Mouse (Mus musculus): Measurements from ENCODE around the gene 2300009A05Rik.

DNA sequence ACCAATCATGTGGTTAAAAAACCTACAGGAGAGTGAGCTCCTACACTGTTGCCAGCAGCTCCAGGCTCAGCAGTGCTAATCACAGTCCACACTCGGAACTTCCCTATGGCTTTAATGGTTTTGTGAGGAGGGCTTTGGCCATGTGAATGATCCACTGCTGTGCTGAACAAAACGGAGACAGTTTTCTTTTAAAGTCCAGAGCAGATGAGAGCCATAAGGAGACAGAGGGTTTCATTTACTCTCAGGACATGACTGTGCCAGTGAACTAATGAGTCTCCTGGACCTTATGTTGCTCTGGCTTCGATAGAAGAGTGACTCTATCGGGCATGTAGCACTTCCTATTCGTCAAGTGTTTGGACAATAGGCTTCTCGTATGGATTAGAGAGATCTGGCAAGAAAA is 21.4 kb upstream of the 2300009A05Rik start:
- TF ChIP-seq POLR2A (IDR thresholded peaks at IDR 0.05; ENCODE audit: borderline replicate concordance, low read depth, low read length) (no peak), CTCF (IDR thresholded peaks at IDR 0.05; ENCODE audit: low read depth, low read length) (no peak)
